Mouse (Mus musculus) bone marrow macrophage, adult 2 months (primary cell): ENCODE data around the gene Gm43738. TPM values are rescaled to one million over a fixed set of nuclear protein-coding genes. Genes with fewer than 3 reads are reported as not detected.

Experiments
- H3K27ac ChIP-seq: 2 replicates; pipeline ENCODE4 v1.5.1; 2012; ENCODE audit warnings: low read depth, low read length; ENCODE audit not compliant: insufficient read depth
- H3K4me1 ChIP-seq: 2 replicates; pipeline ENCODE4 v1.6.1; 2012; ENCODE audit warnings: low read length; ENCODE audit not compliant: control insufficient read depth, insufficient read depth
- H3K4me3 ChIP-seq: 2 replicates; pipeline ENCODE4 v1.5.1; 2012; ENCODE audit warnings: mild to moderate bottlenecking, low read length, moderate library complexity; ENCODE audit not compliant: insufficient read depth
- CTCF ChIP-seq: IDR thresholded peaks from 2 replicates; pipeline ENCODE4 v1.5.1; 2012; ENCODE audit warnings: low read depth, mild to moderate bottlenecking, low read length, moderate library complexity
- POLR2A ChIP-seq: IDR thresholded peaks from 2 replicates; pipeline ENCODE4 v1.6.1; 2012; ENCODE audit warnings: mild to moderate bottlenecking, low read depth, low read length, borderline replicate concordance
- polyA plus RNA-seq: library from polyadenylated mRNA; stranded (reverse); fragments of >200 nt; gene quantifications from 2 replicates; pipeline ENCODE4 v1.2.4, GENCODE M21; 2012; ENCODE audit not compliant: missing spikeins, insufficient read depth, insufficient read length

Gm43738 gene
- polyA plus RNA-seq, 1 experiment: not detected

DNA sequence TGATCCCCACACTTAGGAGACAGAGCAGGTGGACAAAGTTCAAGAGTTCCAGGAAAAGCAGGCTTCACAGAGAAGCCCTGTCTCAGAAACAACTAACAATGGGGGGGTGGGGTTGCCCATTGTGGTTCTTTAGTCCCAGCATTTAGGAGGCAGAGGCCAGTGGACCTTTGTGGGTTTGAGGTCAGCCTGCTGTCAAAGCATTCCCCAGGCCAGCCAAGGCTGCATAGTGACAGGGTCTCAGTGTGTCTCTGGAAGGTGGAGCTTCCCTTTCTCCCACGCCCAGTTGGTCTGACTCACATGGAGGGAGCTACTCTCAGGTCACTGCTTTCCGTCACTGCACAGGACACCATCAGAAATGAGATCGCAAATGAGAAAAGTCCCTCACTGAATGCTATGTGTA is 39.2 kb downstream of the Gm43738 start:
- Histone ChIP-seq H3K4me1 (no peaks in the 10 kb centered on the region), H3K4me3 (no peak overlapping the region), H3K27ac (no peak overlapping the region)
- TF ChIP-seq POLR2A (no peak), CTCF (no peak)

DNA sequence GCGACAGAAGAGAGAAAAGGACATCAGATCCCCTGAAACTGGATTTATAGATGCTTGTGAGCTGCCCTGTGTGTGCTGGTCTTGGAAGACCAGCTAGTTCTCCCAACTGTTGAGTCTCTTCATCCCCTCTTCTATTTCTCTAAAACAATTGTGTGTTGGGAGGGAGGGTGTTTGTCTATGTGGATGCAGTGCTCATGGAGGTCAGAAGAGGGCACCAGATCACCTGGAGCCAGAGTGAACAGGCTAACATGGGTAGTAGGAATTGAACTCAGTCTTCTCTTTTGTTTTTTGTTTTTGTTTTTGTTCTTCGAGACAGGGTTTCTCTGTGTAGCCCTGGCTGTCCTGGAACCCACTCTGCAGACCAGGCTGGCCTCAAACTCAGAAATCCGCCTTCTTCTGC is 42.1 kb downstream of the Gm43738 start:
- H3K27ac ChIP-seq: no peak overlapping the region
- H3K4me1 ChIP-seq: no peaks in the 10 kb centered on the region
- TF ChIP-seq CTCF: 0 out of 2 replicates have a peak, but pooled peaks have one; percentile 22
- TF ChIP-seq POLR2A: no peak
- H3K4me3 ChIP-seq: no peak overlapping the region

DNA sequence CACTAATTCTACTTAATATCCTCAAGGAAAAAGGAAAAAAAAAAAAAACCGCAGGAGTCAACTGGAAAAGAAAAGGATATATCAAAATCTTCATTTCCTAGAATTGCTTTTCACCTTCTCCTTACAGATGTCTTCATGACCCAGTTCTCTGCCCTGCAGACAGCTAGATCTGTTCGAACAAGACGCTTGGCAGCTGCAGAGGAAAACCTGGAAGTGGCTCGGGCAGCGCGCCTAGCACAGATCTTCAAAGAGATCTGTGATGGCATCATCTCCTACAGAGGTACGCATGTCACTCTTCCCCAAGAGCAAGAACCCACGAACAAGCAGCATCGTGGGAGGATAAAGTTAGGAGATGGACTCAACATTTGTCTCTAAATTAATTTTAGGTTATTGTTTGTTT is 42.5 kb downstream of the Gm43738 start:
- Histone ChIP-seq H3K4me3 (no peak overlapping the region), H3K27ac (no peak overlapping the region), H3K4me1 (no peaks in the 10 kb centered on the region)
- TF ChIP-seq POLR2A: no peak
- no peak for TF ChIP-seq CTCF

DNA sequence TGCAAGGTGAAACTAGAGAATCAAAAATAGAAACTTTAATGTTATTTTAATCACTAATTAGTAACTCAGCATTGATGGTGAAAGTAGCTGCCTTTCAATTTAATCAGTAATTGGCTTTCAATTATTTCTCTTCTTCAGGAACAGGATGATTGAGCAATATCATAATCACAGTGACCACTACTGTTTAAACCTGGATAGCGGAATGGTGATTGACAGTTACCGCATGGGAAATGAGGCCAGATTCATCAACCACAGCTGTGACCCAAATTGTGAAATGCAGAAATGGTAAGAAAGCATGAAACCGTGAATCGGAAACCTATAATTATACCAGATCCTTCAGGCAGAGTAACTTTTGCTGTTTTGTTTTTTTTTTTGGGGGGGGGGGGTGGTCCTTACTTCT is 57.5 kb downstream of the Gm43738 start:
- TF ChIP-seq POLR2A (no peak), CTCF (no peak)

More for the DNA sequence above, 57.5 kb downstream of the Gm43738 start:
- Histone ChIP-seq H3K4me3 (no peak overlapping the region), H3K27ac (no peak overlapping the region), H3K4me1 (no peaks in the 10 kb centered on the region)

Other genes starting within 250 kb of the Gm43738 start
- gene Msto1, start 187.1 kb downstream of the Gm43738 start, polyA plus RNA-seq: 10.1 and 11.8 TPM in 2 replicates
- 21.6 and 23.1 TPM in 2 replicates for gene Ash1l, start 150.5 kb downstream of the Gm43738 start, polyA plus RNA-seq
- gene Dap3, start 149.9 kb downstream of the Gm43738 start, polyA plus RNA-seq: 62.1 and 64.9 TPM in 2 replicates
- gene Rusc1, start 7.8 kb downstream of the Gm43738 start, polyA plus RNA-seq: 22.0 and 28.2 TPM in 2 replicates
- 37.5 and 42.2 TPM in 2 replicates for gene Fdps, start 860 bp upstream of the Gm43738 start, polyA plus RNA-seq
- not detected in 2 replicates for gene Pklr, start 35.0 kb upstream of the Gm43738 start, polyA plus RNA-seq
- 0.47 TPM in 1 of 2 replicates, not detected in the other for gene Hcn3, start 59.1 kb upstream of the Gm43738 start, polyA plus RNA-seq
- gene Clk2, start 63.7 kb upstream of the Gm43738 start, polyA plus RNA-seq: 52.5 and 61.4 TPM in 2 replicates
- gene Scamp3, start 76.4 kb upstream of the Gm43738 start, polyA plus RNA-seq: 76.5 and 77.9 TPM in 2 replicates
- gene Fam189b, start 82.0 kb upstream of the Gm43738 start, polyA plus RNA-seq: 17.4 TPM in 2 replicates
- 130 and 141 TPM in 2 replicates for gene Gba, start 101.8 kb upstream of the Gm43738 start, polyA plus RNA-seq
- gene Thbs3, start 114.1 kb upstream of the Gm43738 start, polyA plus RNA-seq: 1.1 TPM in 1 of 2 replicates, not detected in the other
- 66.1 and 66.8 TPM in 2 replicates for gene Mtx1, start 126.0 kb upstream of the Gm43738 start, polyA plus RNA-seq
- 0.47 TPM in 1 of 2 replicates, not detected in the other for gene Muc1, start 128.0 kb upstream of the Gm43738 start, polyA plus RNA-seq
- gene Krtcap2, start 144.9 kb upstream of the Gm43738 start, polyA plus RNA-seq: 94.1 and 97.0 TPM in 2 replicates
- gene Trim46, start 145.2 kb upstream of the Gm43738 start, polyA plus RNA-seq: 0.34 and 0.84 TPM in 2 replicates
- 62.0 and 66.3 TPM in 2 replicates for gene Dpm3, start 158.3 kb upstream of the Gm43738 start, polyA plus RNA-seq
- 42.7 and 55.2 TPM in 2 replicates for gene Slc50a1, start 169.5 kb upstream of the Gm43738 start, polyA plus RNA-seq
- 0.96 TPM in 1 of 2 replicates, not detected in the other for gene Efna1, start 180.0 kb upstream of the Gm43738 start, polyA plus RNA-seq
- gene Efna3, start 221.9 kb upstream of the Gm43738 start, polyA plus RNA-seq: not detected in 2 replicates
- gene Efna4, start 236.9 kb upstream of the Gm43738 start, polyA plus RNA-seq: not detected in 2 replicates
- 315 and 328 TPM in 2 replicates for gene Adam15, start 248.9 kb upstream of the Gm43738 start, polyA plus RNA-seq